Mouse (Mus musculus) myocyte (in vitro differentiated cells): Measurements from ENCODE around the gene Nell1.

Experiments
- E2F4 ChIP-seq: IDR thresholded peaks from one replicate; pipeline ENCODE4 v1.6.1; 2011; ENCODE audit warnings: mild to moderate bottlenecking, control low read depth, moderate library complexity; ENCODE audit not compliant: insufficient read depth
- MYOD1 ChIP-seq, 3 experiments: IDR thresholded peaks; one replicate each; pipeline ENCODE4 v1.6.1; 2011; ENCODE audit warnings: control low read depth in 2 of 3, low read depth in 2 of 3, mild to moderate bottlenecking in 2 of 3, moderate library complexity in 1 of 3; ENCODE audit not compliant: insufficient read length in 2 of 3, control insufficient read depth in 1 of 3
- MYOG ChIP-seq, 3 experiments: IDR thresholded peaks; one replicate each; pipeline ENCODE4 v1.6.1; 2011; ENCODE audit warnings: control low read depth in 2 of 3, low read depth in 2 of 3, mild to moderate bottlenecking in 2 of 3; ENCODE audit not compliant: insufficient read length in 2 of 3, control insufficient read depth in 1 of 3, insufficient read depth in 1 of 3
- POLR2A ChIP-seq: IDR thresholded peaks from one replicate; pipeline ENCODE4 v1.6.1; 2011; ENCODE audit warnings: low read depth, mild to moderate bottlenecking, control low read depth, moderate library complexity; ENCODE audit not compliant: insufficient read length
- POLR2AphosphoS2 ChIP-seq: IDR thresholded peaks from one replicate; pipeline ENCODE4 v1.6.1; 2011; ENCODE audit warnings: low read depth, control low read depth; ENCODE audit not compliant: insufficient read length
- SRF ChIP-seq: IDR thresholded peaks from one replicate; pipeline ENCODE4 v1.6.1; 2011; ENCODE audit warnings: low read depth; ENCODE audit not compliant: control insufficient read depth, insufficient read length
- TCF12 ChIP-seq: IDR thresholded peaks from one replicate; pipeline ENCODE4 v1.6.1; 2011; ENCODE audit warnings: mild to moderate bottlenecking, control low read depth; ENCODE audit not compliant: poor library complexity, insufficient read depth, severe bottlenecking
- TCF3 ChIP-seq: IDR thresholded peaks from one replicate; pipeline ENCODE4 v1.6.1; 2011; ENCODE audit warnings: low read depth, control low read depth; ENCODE audit not compliant: insufficient read length
- USF1 ChIP-seq: IDR thresholded peaks from one replicate; pipeline ENCODE4 v1.6.1; 2011; ENCODE audit warnings: low read depth, mild to moderate bottlenecking, control low read depth, moderate library complexity

GRCm38 (mm10) chr7:50725166-50725565 lies 750.5 kb downstream of the Nell1 start:
- no peak for TF ChIP-seq POLR2A
- no peak for TF ChIP-seq TCF12
- TF ChIP-seq MYOG (IDR thresholded peaks at IDR 0.05; ENCODE audit: control insufficient read depth in 1 of 3, insufficient read depth in 1 of 3, insufficient read length in 2 of 3, low read depth in 2 of 3) = no peak
- no peak for TF ChIP-seq USF1
- TF ChIP-seq POLR2AphosphoS2 = no peak
- TF ChIP-seq E2F4 = no peak
- TF ChIP-seq MYOD1 (IDR thresholded peaks at IDR 0.05; ENCODE audit: control insufficient read depth in 1 of 3, insufficient read length in 2 of 3, low read depth in 2 of 3) = no peak
- TF ChIP-seq TCF3 = no peak
- TF ChIP-seq SRF = no peak
